Mouse (Mus musculus) CD8-positive naive resting alpha-beta T cell, adult 2 months (primary cell): Measurements from ENCODE around the gene Pde1c.

Experiments
- DNase-seq, 2 experiments: peaks; one replicate each; pipeline ENCODE4 v3.0.0; 2022; ENCODE audit warnings: low read depth in 2 of 2, low spot score in 2 of 2

The Pde1c gene

DNA sequence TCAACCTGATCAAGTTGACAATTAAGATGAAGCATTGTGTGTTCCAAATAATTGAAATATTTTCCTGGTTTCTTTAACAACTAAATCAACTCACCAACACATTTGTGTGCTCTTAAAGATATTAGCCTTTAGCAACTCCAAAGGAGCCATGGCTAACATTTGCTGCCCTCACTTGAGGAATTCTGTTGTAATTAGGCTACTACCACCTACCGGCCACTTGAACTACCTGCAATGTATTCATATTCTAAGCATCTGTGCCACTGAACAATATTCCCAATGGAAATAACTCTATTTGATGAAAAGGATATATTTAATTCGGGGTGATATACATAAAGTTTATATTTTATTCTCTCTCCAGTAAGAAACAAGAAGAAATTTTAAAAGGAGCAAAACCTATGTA is 121.0 kb downstream of the Pde1c start:
- DNase-seq: no peak

DNA sequence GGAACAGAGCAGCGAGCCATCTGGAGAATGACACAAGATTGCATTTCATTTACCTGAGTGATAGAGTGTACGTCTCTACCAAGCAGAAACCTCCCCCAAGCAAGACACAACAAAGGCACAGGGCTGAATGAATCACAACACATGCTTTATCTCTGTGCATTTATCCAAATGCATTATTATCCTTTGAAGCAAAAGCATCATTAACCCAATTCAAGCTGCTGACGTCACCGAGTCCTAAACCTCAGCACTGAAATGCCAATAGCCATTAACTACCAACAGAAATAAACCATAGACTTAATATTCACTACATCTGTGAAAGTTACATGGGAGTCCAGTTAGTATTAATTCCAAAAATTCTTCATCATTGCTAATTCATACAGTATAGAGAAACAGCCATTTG is 127.4 kb downstream of the Pde1c start:
- no peak for DNase-seq

DNA sequence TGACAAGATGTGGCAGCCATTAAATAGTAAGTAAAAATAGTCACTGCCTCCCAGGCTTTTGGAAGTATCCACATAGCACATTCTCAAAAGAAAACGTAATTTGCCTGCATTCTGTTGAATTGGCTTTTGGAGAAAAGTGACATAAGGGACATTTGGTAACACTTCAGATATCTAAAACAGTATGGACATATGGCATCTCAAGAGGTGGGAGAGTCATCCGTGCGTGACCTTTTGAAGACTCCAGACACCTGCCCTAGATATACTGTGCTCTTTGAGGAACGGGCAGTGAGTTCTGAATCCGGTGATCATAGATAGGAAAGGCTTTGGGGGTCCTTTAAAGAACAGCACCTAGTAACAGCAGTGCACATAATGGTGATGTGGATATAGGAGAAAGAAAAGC is 143.1 kb downstream of the Pde1c start:
- no peak for DNase-seq

DNA sequence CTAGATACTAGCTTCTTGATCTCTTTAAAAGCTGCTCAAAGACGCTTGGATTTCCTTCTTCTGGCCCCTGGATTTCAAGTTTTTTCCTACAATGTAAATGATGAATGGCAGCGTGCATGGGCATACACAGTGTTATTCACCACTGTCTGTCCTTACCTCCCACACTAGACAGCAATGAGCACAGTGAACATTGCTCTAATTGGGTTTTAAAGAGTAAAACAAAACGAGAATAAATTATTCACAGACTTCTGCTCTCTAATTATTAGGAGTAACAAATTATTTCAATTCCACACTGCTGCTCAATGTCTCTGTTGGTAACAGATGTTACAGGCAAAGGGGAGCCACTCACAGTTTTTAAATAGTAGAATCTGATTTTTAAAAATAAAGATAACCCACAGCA is 146.0 kb downstream of the Pde1c start:
- DNase-seq: no peak

DNA sequence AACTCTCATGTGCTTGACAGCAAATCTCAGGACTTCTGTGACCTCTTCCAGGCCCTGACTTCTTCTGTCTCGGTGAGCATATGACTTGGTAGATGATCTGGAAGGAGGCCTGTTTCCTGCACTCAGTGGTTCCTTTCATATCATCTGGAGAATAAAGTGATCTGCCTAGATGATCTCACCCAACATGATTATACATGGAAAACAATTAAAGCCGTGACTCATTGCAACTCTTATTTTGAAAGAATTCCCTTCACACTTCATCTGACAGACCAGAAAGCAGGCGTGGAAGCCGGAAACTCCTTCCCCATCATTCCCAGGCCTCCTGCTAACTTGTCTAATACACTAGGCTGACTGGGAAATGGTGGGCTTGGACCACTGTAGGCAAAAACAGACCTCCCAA is 152.7 kb downstream of the Pde1c start:
- no peak for DNase-seq

DNA sequence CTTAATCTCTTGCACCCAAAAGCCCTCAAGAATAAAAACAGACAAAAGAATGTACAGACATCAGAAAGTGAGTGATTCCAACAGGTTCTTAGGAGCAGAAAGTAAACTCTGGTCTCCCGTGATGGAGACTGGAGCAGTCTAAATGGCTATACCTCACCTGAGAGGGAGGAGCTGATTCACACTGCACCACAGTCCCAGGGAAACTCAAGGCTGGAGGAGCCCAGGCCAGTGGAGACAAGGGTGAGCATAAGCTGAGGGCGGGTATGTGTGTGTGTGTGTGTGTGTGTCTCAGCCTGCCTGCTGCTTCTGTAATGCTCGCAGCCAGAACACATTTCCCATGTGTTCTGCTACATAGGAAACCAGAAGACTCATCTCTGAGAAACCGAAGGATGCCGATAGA is 179.7 kb downstream of the Pde1c start:
- DNase-seq: no peak

DNA sequence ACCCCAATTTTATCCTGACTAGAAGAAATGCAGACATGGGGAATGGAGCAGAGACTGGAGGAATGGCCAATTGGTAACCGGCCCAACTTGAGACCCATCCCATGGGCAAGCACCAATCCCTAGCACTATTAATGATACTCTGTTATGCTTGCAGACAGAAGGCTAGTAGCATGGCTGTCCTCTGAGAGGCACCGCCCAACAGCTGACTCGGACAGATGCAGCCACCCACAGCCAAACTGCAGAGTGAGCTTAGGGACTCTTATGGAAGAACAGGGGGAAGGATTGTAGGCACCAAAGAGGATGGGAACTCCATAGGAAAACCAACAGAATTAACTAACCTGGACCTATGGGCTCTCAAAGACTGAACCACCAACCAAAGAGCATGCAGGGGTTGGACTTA is 192.5 kb downstream of the Pde1c start:
- DNase-seq: no peak

DNA sequence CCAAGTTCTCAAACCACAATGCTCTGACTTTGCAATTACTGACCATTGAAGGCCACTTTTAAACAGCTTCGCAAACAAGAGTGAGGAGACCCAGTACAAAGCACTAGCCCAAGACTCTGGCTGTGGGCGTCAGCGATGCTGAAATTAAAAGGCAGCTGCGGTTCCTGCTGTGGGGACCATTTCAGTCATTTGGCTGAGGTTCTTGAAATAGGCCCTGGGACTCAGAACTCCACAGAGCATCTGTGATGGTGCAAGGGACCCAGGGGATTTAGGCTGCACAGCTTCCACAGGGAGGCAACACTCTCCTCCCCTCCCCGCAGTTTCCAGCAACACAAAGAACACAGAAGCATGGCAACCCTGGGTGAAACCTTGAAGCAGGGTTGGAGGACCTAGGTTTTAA is 194.7 kb downstream of the Pde1c start:
- DNase-seq: no peak

DNA sequence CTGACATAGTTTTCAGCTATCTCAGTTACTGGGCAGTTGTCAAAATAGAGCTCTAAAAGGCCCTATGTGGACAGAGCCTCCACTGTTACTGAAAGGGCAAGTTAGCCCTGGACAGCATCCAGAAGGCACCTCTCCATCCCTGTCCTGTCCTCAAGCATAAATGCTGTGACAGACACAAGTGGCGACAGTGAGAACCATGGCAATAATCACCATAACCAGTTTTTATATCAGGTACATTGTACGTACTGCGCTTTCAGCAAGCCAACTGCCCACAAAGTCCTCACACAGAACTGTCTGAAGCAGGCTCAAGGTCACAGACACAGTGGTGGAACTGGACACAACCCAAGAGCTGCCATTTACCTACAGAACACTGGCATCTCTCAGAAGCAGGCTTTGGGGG is 195.2 kb downstream of the Pde1c start:
- no peak for DNase-seq

DNA sequence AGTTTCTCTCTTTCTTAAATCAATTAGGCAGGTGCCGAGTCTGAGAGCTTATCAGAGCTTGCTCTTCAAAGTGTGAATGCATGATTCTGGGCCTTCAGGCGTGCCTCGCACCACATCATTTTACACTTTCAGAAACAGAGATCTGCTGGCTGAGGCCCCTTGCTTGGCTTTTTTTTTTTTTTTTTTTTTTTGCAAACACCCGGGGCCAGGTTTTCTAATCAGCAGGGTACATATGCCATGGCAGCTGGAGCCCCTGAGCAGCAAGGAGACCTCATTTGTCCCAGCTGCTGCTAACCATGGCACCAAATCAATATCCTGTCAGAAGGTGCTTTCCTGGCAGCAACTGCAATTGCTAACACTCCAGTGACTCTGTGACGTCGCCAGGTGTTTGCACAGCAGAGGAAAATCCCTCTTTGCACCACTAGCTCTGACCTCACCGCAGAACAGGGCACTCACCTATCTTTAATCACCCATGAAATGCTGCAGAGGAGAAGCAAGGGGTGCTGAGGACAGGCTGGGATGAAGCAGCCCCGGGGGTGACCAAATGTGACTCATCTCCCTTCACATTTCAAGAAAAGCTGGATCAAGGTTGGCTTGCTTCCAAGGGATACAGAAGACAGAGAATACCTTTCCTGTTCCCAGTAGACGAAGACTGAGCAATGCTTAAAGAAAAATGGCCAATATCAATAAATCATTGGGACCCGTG is 195.7 kb downstream of the Pde1c start:
- DNase-seq: no peak

DNA sequence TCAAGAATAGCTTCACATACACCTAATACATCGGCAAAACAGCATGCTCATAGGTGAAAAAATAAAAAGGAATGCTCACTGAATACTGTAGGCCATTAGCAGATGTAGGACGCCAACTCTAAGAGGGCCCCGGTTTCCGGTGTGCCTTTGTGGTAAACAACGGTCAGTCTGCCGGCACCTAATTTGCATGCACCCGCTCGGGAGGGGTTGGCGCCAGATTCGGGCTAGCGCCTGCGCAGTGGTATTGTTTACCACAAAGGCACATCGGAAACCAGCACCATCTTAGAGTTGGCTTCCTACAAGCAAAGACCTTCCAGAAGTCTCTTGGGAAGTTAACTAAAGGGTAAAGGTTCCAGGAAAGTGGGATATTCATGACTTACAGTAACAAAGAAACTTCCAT is 199.4 kb downstream of the Pde1c start:
- DNase-seq: no peak

DNA sequence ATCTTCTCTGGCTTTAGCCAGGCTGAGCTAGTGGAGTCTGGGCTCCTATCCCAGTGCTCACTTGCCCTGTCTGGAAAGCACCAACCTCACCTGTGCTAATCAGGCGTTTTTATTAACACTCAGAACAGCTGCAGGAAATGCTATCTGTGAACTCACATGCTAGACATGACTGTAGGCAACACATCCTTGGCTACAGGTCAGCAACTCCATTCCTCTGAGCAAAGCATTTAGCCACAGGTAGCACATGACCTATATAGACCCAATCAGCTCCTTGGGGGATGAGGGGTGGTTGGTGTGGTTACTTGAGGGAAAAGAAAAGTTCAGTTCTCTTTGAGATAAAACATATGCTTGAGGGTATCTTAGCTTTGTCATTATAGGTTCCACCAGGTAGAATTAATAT is 200.8 kb downstream of the Pde1c start:
- DNase-seq: no peak

DNA sequence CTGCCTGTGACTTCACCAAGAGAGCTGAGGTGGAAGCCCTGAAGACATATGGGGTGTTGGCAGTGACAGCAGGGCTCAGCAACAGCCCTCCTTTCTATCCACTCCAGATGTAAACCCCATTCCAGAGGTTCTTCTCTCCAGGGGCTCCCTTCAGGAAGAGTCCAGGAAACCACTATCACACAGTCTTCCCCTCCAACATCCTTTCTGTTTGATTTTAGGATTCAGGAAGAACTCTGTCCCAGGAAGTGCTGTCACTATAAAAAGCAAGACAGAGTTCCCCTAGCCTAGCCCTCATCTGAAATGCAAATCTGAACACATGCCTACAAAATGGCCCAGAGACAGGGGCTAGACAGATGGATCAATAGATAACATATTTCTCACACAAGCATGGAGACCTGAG is 201.6 kb downstream of the Pde1c start:
- no peak for DNase-seq

DNA sequence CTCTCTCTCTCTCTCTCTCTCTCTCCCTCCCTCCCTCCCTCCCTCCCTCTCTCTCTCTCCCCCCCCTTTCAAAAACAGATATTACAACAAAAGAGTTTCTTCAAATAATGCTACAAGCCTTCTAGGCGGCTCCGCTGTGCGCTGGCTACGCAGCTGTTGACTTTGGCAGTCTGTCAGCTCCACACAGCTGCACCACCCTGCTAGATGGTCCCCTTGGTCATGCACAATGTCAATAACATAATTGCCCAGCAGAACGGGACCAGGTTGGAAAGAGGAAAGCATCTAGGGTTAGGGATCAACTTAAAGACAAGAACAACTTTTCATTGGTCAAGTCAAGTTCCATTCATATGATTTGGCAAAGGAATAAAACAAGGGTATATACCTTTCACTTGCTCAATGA is 206.3 kb downstream of the Pde1c start:
- no peak for DNase-seq

DNA sequence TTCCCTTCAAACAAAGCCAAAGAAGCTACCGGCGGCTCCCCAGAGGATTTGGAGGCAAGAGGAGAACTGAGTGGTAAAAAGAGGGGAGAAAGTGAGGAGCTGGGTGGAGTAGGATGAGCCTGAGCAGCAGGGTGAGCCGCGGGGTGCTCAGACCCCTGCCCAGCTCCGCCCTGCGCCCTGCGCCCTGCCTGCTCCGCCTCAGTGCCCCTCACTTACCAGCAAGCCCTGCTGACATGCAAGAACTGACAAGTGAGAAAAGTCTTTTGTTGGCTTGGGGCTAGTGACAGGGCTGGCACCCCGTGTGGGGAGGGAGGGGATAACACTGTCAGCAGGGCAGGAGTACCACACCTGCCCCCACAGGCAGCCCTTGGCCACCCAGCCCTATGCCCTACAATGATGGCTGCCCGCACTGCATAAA is 206.8 kb downstream of the Pde1c start:
- DNase-seq: no peak

DNA sequence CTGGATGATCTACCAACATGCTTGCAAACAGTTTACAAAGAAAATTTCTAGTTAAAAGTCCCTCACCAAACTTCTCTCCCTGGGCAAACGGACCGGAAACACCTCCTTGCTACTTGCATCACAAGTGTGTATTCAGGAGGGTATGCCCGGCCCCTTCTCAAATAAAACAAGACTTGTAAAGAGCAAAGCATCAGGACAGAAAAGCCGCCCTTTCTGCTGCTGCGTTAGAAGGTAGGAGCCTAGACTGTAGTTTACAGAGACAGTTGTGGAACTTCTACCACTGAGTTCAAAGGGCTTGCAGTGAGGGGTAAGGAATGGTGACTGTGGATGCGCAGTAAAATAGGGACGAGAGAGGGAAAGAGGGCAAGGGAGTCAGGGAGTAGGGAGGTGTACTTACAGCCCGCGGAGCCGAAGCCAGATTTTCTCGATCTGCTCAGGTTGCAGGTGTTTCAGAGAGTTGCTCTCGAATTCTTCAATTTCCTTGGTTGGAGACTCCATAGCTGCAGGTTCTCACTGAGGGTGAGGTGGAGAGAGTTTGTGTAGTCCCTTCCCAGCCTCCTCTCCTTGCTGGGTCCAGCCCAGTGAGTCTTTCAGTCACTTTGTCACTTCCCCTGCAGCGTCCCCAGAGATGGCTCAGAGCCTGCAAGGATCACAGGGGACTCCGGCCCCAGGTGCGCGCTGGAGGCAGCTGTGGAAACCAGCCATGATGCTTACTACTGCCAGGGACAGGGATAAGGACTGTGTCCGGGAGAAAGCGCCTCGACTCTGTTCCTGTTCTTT is 207.4 kb downstream of the Pde1c start:
- no peak for DNase-seq

DNA sequence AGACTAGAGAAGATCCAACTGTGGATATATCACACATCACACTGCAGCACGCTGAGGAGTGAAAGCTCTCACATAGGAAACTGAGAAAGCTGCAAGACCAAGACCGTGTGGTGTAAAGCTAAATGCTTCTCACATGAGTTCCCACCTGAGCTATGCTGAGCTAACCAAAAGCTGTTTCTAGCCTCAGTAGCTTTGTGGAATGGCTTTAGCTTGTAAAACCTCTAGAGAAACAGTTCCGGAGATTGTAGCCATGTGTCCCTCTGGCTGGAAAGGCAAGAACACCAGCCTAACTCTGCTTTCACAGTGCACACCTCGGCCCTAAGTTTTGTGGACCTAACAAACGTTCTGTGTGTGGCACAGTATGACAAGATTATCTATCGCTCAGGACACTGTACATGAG is 208.8 kb downstream of the Pde1c start:
- no peak for DNase-seq

DNA sequence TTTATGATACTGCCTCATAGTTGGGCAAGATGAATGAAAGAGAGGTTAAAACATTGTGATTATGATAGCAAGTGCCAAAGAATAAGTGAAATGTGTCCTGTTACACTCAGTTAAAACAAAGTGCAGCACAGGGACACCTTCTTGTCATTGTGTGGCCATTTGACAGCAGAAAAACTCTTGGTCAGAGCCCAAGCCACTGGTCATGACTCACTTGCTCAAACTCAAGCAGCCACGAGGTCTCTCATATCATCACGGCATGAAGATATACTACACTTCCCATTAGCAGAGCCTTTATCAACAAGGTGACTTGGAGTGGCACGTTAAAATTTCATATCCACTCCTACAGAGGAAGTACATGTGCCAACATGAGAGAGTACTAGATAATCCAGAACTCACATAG is 209.8 kb downstream of the Pde1c start:
- DNase-seq: no peak

DNA sequence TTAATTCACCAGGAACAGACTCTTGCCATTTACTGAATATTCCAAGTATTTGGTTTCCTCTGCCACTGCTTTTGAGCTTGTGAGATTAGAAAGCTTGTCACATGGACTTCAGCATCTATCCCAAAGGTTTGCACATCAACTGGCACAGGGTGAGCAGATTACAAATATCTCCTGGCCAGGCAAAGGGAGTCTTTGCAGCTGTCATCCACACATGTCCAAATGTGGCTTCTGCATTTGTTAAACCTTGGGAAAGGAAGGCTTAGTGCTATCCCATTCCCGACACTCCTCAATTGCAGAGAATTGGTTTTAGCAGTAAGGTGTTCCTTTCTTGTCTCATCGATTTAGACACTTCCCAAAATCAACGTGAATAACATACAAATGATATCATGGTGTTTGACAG is 221.7 kb downstream of the Pde1c start:
- no peak for DNase-seq

DNA sequence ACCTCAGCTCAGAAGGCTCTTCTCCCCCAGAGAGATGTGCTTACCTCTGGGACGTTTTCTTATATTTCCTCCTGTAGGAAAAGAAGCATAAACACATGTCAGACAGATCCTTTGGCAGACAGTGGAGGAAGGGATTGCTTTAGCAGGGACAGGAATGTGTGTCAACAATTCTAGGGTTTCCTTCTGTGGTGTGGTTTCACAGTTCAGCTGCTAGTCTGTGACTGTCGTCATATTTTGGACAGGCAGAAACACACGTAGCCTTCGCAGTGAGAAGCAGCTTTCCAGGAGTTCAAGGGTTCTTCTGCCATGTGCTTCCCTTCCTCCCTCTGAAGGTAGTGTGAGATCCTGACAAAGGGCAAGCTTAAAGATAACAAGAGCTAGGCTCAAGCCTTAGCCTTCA is 223.8 kb downstream of the Pde1c start:
- no peak for DNase-seq

DNA sequence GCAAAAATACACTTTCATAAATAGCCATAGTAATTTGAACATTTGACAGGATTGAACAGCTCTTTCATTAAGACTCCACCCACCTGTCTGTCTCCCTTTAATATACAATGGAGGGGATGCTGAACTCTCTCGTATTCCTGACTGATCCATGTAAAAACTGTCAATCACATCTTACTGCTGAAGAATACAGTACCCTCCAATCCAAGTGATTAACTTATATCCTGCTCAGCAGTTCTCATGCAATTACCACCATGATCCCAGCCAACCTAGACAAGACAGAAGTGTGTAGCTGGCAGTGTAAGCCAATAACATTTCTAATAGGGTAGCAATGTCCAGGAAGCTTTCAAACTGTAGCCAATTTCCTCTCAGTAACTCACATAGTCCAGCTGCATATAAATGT is 226.9 kb downstream of the Pde1c start:
- no peak for DNase-seq

DNA sequence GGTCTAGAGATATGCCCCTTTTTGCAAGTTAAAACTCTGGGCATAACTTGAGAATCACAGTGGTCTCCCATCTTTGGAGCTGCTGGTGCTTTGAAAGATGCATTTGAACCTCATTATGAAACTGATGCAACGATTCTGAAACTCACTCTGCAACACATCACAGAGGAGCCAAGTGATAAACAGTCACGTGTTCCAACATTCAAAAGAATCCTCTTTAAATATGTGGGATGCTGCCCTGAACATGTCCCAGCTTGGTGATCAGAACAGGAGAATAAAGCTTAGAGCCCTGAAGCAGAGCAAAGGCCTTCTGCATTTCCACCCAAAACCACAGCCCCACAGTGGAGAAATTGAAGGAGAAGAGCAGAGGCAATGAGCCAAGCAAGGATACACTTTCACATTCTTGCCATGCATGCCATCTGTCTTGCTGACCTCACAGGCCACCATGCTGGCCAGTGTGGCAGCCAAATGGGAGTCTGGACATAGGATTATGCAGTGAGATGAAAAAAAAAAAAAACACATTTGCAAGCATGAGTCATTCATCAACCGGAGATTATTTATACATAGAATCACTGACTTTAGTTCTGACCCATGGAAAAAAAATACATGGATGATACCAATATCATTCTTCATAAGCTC is 233.0 kb downstream of the Pde1c start:
- DNase-seq: no peak

DNA sequence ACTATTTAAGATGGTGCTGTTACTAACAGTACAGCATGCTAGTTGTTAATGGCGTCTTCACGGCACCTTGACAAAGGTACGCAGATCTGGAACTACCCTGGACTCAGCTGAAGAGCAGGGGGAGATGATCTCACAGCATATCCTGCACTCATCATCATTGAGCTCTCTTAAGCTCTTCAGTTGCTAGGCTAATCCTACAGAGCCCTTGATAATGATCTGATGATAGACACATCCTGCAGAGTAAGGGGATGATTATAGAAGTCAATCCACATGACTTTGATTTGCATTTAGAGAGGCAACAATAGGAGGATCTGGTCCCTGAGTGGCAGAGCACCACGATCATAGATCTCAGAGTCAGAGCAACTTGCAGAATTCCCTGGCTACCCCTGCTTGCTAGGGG is 236.8 kb downstream of the Pde1c start:
- no peak for DNase-seq
